Mouse (Mus musculus): ENCODE measurements around the gene Stac.

The Stac gene

DNA sequence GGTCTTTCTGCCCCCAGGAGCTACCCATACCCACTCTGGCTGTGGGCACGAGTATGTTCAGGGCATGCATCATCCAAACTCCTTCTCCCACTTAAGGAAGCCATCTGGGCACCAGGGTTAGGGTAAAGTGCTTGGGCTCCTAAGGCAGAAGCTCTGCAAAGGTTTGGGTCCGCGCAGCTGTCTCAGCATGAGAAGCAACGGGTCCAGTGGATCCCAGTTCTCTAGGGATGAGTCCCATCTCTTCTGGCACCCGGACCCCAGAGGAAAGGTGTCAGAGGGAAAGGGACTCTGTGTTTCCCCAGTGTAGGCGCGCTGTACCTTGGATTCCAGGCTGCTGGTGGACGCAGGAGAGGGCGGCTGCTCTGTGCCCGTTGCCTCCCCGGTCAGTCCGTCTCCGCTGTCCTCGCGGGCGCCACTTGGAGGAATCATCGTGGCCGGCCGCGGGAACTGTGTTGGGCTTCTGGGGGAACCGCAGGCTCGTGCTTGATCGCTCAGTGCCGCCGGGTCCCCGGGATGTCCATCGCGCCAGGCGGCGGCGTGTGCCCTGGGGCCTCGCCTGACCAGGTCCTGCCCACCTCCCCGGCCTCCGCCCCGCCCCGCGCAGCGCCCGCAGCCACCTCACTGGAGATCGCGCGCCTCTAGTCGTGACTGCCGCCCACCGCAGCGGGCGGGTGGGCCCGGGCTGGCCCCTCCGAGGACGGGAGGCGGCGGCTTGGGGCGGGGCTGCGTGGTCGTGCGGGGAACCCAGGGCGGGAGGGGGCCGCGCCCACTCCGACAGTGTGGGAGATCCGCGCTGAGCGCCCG lies at the start of gene Stac:
Gene Stac (minus strand): TSS at position 669 of the 804 bp plus-strand sequence.
- no peak for DNase-seq (ENCODE audit: low spot score in 2 of 2)

DNA sequence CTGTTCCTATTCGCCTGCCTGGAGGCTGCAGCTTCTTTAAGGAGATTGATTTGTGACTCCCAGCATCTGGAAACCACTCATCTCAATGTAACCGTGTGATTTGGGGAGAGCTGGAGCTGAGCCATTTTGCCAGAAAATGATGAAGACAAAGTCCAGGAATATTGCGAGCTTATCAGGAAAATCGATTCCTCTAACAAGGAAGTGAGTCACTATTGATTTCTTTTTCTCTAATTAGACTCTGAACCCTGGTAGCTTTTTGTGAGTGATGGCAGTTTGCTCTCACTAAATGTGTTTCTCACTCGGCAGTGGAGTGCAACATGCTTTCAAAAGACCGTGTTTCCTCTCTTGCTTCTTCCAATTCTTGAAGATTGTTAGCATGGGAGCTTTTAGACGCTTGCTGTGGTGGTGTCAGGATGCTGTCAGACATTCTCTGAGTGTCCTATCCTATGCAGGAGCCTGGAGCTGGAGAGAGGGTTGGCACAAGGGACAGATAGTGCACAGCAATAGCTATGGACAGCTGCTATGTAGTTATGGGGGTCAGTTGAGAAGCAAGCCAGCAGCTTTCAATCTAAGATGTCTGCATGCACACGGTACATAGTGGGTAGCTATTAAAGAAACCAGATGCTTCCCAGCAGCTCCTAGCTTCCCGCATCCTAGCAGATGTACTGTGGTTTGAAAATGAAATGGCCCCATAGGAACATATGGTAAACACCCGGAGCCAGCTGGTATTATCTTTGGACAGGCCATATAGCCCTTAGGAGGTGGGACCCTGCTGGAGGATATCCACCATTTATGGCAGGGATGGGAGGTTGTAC lies 49.5 kb upstream of the Stac start:
- DNase-seq (ENCODE audit: low spot score in 2 of 2) = no peak

DNA sequence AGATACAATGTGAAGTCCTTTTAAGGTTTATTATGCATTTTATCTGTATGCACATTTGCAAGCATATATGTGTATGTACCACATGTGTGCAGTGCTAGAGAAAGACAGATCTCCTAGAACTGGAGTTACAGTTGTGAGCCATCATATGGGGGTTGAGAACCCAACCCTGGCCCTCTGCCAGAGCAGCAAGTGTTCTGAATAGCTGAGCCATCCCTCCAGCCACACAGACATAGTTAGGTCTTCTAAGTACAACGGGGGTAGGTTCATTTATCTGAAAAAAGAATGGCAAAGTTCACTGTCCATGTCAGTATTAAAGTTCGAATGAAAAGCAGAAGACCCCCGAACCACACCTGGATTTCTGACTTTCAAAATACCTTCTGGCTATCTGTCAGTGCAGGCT lies 48.9 kb upstream of the Stac start:
- no peak for DNase-seq (ENCODE audit: low spot score in 2 of 2)

DNA sequence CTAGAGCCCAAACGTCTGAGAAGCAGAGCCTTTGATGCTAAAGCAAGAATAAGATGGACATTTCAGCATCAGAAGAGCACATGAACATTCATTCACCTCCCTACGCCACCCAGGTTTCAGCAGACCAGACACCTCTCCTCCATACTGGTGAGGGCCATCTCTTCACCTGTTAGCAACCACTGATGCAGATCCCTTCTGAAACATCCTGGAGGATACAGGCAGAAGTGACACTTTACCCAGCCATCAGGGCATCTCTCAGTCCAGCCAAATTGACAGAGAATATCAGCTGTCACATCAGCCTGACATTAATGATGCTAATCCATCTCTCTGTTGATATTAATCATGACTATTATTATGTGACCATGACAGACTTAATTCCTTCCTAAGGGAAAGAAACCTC lies 47.6 kb upstream of the Stac start:
- no peak for DNase-seq (ENCODE audit: low spot score in 2 of 2)

DNA sequence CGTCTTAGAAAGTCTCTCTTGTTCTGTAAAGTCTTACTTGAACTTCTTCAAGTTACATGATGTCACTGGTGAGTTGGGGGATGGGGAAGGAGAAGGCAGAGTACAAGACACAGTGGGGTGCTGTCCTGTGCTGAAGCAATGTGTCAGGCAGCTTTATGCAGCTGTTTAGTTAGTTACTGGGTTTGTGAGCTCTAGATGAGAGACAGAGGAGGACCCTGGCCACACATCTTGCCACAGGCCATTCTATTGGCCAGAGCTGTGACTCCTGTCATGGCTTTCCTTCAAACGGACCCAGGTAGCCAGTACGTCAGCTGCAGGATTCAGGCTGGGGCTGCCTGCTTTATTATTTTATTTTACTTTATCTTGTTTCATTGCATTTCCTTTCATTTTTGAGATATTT lies 45.8 kb upstream of the Stac start:
- no peak for DNase-seq (ENCODE audit: low spot score in 2 of 2)

DNA sequence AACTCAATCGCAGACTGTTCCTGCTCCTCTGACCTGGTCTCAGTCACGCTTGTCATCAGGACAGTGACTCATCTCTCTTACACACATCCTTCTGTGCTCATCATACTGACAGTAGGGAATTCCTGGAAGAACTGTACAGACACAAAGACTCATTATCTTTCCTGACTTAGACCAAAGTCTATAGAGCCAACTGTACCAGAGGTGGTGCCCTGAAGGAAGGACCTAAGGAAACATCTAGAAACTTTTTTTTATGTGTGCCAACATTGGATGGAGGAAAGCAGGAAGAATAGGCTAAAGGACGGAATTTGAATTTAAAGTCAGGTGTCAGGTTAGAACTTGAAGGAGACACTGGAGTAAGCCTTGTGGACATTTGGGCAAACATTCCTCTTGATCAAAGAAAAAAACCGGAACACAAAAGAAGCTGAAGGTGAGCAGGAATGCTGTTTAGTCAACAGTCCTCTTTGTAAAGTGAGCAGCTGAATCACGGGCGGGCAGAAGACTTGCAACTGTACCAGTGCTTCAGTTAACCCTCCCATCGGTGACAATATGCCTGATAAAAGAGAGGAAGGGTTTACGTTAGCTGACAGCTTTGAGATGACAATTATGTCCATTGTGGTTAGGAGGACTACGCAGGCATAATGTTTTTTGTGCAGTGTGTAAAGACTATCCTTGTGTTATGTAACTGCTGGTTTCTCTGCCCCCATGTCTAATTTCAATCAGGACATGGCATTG lies 42.0 kb upstream of the Stac start:
- DNase-seq (ENCODE audit: low spot score in 2 of 2) = no peak

DNA sequence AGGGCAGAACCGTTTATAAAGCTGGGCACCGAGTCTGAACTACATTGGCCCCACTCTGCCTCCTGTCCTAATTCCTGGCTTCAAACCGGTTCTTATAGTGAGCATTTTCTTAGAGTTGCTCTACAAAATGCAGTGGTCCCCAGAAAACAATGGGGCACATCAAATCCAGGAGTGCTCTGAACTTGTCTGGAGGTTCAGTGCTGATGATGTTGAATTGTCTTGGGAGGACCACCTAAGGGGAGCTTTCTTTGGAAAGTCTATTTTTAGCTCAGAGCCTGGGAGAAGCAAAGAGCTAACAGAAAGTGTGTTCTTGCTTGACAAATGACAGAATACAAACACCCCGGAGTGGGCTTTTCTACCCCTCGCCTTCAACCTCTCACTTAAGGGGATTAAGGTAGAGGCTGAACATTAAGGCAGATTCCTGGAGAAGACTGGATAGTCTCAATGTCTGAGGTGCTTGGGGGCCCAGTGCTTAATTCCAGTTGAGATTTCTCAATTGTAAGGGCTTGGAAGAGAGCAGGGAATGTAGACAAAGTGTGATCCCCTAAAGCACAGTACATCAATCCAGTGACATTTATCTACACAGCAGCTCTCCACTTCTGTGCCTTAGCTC lies 34.9 kb upstream of the Stac start:
- no peak for DNase-seq (ENCODE audit: low spot score in 2 of 2)

DNA sequence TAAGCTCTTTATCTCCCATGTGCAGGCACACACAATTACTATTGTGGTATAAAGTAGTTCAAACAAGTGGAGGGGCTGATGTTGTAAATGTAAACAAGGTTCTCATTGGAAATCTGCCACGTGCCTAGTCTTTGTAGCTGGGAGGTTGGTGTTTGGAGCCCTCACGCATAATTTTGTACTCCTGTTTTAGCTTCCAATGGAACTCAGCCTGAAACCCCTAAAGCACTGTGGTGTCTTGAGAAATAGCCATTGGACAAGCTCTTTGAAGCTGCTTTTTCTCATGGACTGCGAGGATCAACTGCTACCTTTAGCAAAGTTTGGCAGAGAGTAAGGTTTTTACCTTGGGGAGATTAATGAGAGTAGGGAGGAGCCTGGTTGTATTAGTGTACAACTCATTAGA lies 24.3 kb upstream of the Stac start:
- no peak for DNase-seq (ENCODE audit: low spot score in 2 of 2)

DNA sequence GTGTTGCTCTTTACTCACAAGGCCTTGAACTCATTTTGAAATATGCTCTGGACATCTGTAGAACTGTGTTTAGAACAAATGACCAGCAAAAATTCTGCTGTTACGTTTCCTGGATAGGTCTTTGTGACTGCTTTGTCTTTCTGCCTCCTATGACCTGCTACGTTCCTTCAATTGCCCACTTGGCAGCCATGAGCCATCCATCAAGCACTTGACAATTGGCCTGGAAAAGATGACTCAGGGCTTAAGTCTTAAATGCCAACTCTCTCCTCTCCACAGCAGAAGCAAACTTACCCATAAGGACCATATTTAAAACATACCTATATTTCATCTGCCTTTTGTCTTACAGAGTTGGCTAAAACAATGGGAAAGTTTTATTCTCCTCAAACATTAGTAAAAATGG lies 10.0 kb upstream of the Stac start:
- no peak for DNase-seq (ENCODE audit: low spot score in 2 of 2)

DNA sequence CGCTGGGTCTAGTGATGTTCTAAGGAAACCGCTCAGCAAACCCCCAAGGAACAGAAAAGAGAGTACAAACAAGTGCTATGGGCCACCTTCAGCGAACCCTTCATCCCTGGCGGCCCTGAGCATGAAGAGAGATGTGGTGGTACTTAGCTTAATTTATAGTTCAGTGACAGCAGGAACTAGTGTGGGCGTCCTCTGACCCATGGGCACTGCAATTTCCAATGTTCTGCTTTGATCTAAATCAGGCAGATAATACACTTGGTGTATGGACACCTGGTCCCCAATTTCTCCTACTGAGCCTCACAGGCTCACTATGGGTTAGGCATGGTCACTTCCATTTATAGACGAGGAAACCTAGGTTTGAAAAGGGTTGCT lies 322 bp upstream of the Stac start:
- DNase-seq (ENCODE audit: low spot score in 2 of 2) = no peak

DNA sequence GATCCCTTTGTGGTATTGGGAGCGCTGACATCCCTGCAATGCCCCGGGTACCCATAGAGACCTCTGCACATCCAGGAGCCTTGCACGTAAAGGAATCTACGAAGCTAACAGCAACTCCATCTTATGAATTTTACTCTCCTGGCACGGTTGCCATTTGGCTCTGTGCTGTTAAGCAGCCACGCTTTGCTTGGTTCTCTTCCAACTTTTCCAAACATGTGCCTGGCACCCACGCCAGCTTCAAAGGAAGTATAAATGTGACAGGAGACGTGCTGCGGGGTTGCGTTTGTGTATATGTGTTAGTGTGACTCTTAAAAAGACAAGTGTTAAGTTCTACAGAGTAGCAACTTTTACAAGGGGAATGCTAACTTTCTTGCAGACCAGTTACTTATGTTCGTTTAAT lies 1.0 kb downstream of the Stac start:
- peak; percentile 19 to 67 for DNase-seq (ENCODE audit: low spot score in 2 of 2)

DNA sequence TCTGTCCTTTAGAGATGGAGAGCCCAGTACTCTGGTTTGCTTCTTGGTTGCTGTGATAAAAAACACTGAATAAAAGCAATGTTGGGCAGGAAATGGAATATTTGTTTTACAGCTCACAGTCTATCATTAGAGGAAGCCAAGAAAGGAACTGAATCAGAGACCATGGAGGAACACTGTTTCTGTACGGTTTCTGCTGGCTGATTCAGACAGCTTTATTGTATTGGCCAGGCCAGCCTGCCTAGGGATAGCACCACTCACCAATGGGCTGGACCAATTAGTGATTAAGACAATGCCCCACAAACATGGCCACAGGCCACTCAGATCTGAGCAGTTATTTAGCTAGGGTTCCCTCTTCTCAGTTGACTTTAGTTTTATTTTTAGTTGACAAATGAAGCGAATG lies 6.0 kb downstream of the Stac start:
- DNase-seq (ENCODE audit: low spot score in 2 of 2) = no peak

DNA sequence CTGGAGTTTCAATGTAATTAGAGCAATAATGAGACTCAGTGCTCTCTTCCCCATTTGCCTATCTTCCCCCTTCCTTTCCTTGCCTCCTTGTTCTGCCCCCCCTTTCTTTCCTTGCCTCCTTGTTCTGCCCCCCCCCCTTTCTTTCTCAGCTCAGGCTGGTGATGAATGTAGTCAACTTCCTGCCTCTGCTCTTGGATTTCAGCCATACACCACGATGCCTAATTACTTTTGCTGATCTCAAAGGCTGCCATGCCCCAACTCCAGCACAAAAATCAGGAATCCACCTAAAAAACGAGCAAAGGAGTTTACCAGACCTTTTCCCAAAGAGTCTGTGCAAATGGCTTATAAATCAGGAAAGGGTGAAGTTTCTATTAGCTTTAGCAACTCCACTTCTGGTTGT lies 10.6 kb downstream of the Stac start:
- DNase-seq (ENCODE audit: low spot score in 2 of 2) = no peak

DNA sequence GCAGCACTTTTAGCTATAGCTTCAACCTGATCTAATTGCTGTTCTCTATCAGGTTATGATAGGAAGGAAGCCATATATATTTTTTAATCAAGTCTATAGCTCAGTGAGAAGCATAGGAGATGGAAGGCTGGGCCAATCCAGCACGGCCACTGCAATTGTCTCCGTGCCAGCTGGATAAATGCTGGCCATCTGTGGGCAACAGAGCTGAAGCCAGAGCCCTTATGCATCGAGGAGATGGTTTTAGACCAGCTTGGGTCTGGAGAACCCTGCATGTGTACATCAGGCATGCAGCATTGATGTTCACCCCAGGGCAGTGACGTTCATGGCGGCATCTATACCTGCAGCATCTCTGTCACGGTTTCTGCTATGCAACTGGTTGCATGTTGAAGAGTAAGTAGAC lies 20.3 kb downstream of the Stac start:
- no peak for DNase-seq (ENCODE audit: low spot score in 2 of 2)

DNA sequence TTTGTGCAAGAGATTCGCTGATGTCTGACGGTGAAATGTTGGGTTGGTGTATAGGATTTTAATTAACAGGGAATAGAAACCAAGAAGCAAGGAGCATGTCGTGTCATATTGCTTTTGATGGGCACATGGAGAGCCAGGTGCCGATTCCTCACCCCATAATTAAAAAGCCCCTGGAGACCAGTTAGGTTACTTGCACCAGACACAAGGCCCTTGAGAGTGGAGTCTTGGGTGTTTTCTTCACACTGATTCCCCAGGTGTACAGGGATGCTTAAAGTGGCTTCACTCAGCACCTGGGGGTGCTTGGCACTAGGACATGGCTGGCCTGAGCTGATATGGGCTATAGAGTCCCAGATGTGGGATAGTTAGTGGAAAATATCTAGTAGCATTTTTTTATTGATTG lies 35.1 kb downstream of the Stac start:
- no peak for DNase-seq (ENCODE audit: low spot score in 2 of 2)

DNA sequence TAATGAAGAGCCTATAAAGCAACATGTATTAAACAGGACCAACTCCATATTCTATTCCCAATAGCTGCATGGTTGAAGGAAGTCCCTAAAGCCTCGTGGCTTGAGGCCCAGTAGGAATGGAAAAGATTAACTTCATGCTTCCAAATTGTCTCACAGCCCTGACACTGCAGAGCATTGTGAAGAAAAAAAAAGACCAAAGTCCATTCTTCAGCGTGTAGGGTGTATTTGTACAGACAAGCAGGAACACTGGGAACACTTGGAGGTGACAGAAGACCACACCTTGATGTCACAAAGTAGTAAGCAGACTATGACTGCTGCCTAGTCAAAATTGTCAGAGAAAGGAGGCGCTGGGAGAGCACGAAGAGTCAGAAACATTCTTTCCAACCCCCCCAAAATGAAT lies 45.9 kb downstream of the Stac start:
- DNase-seq (ENCODE audit: low spot score in 2 of 2) = no peak

DNA sequence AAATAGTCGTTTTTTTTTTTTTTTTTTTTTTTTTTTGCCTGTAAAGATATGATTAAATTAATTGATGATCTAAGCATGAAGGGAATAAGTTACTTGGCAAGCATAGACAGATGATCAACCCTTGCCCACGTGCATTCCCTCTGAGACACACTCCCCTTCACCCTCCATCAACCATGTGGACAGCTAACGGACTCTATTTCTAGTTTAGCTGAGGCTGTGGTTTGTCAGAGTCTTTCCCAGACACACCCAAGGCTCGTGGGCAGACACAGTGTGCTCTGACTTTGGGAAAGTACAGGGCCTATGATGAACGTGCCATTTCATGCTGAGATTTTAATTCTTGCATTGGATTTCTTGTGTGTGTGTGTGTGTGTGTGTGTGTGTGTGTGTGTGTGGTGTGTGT lies 46.8 kb downstream of the Stac start:
- DNase-seq (ENCODE audit: low spot score in 2 of 2) = no peak

DNA sequence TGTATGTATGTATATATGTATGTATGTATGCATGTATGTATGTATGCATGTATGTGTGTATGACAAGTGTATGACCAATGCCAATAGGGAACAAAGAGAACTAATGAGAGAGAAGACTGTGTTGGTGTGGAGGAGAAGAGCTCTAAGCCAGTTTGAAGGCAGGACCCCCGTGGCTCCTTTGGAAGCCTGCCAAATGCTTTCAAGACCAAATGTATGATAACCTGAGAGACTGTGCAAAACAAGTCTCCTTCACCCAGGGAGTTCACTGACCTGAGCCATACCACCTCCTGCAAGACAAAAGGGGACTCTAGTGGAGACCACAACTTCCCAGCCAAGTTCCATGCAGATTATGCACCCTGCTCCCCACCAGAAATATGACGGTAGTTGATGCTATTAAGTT lies 52.5 kb downstream of the Stac start:
- DNase-seq (ENCODE audit: low spot score in 2 of 2) = no peak

DNA sequence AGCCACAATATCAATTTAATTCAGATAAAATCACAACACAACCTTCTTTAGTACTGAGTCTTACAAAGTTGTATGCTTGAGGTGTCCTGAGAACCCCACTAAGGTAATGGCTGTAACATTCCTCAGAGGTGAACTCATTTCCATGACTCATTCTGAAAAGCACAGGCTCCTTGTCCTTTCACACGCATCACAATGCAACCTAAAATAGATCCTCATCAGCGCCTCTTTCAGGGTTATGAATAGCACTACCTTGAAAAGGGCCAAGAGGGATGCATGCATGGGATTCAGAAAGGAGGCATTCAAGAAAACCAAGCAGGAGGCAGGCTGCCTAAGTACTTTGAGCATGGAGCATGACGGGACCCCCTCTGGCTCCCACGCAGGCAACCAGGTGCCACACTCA lies 57.3 kb downstream of the Stac start:
- DNase-seq (ENCODE audit: low spot score in 2 of 2) = peak in 1 of 2 experiments; percentile 6

DNA sequence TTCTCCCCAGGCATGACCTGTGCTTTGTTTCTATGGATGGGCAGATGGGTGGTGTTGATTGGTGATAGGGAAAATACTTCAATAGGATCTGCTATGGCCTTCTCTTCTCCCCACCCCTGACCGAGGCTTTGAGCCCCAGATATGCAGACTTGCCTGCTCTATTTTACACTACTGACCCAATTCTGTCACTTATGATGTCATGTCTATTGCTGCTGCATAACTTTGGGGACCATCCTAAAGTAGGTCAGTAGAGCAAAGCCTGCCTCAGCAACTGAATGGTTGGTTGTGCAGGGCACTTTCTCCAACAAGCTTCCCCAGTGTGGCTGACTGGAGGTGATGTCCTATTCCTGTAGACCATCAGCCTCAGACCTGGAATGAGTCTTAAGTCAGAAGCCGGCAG lies 69.0 kb downstream of the Stac start:
- no peak for DNase-seq (ENCODE audit: low spot score in 2 of 2)

DNA sequence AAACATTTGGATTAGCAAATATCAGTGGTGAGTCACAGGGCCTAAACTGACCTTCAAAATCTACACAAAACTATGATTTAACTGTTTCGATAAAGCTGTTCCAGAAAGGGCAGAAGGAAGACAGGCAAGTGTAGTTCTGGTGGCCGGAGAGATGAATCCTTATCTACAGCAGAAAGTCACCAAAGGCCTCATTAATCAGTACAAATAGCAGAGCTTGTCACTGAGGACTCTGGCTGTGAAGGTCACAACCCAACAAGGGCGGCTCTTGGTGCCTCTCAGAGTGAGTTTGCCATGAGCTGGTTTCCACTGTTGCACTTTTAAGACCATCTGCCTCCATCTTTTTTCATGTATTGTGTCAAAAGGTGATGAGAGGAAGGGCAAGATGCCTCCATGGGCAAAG lies 78.8 kb downstream of the Stac start:
- no peak for DNase-seq (ENCODE audit: low spot score in 2 of 2)

DNA sequence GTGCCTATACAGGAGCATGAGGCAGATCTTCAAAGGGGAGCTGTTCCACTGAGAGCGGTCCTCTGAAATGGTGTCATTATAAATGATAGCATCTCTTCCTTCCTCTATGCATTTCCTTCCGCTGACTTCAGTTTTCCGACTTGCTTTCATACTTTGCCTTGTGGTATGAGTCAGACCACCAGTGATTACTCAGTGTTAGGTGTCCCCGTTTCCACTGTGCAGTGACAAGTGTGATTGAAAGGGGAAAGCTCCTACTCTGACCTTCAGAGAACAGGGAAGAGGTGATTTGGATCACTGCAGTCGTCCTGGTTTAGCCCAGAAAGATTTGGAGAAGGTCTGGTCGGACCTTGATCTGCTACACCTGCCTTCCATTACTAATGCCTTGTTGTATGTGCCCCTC lies 81.4 kb downstream of the Stac start:
- DNase-seq (ENCODE audit: low spot score in 2 of 2) = no peak

Data from left cerebral cortex, adult 9 months (tissue).